Mouse (Mus musculus) gonadal fat pad, adult 2 months (tissue): ENCODE results near the gene Hilpda. TPM values are rescaled to one million over a fixed set of nuclear protein-coding genes. Genes with fewer than 3 reads are reported as not detected.

ENCODE experiments used
- DNase-seq: peaks from one replicate; pipeline ENCODE4 v3.0.0-alpha.2; 2012; ENCODE audit warnings: low read depth
- polyA plus RNA-seq: library from polyadenylated mRNA; depleted of rRNA; stranded (reverse); fragments of >200 nt; gene quantifications from 2 replicates; pipeline ENCODE4 v1.2.3, GENCODE M21; 2012

Hilpda gene
- polyA plus RNA-seq, 1 experiment, result 21.2 TPM

DNA sequence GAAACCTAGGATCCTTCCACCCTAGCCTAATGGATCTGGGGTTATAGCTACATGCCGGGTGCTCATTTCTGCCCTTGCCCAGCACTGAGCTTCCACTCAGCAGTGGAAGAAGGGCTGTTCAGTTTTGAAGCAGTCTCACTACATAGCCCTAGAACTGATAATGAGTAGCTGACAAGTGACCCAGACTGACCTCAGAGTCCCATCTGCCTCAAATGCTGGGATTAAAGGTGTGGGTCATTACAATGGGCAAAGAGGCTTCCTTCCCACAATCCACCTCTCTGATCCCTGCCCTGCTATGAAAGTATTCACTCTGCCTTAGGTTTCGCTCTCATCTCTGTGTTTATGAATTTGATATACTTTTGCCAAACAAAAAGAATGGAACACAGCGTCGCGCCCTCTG is 4.5 kb downstream of the Hilpda start:
- no peak for DNase-seq

DNA sequence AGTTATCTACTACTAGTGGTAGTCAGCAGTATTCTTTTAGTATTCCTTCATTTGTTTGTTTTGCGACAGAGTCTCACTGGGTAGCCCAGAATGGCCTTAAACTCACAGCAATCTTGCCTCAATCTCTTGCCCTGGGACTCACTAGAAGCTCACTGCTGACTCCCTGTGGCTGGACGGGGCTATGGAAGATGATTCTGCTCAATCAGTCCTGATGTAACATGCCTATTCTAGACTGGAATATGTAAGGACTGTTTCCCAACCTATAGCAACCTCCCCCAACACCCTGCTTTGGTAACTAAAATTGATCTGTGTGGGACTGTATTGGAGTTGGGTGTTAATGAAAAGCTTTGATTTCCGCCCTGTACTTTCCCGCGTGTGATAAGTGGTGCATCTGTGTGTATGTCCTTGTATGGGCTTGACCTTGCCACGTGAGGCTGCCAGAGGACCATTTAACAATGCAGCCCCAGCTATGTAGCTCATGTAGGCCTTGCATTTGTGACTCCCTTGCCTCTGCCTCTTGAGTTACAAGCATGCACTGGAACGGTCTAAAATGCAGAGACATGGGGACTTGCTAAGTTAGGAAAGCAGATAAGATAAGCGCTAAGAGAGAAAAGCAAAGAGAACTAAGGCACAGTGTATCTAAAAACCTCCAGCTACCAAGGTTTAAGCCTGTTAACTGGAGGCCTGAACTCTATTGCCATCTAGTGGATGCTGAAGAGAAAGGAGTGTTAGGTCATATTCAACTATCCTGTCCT is 6.4 kb downstream of the Hilpda start:
- no peak for DNase-seq

DNA sequence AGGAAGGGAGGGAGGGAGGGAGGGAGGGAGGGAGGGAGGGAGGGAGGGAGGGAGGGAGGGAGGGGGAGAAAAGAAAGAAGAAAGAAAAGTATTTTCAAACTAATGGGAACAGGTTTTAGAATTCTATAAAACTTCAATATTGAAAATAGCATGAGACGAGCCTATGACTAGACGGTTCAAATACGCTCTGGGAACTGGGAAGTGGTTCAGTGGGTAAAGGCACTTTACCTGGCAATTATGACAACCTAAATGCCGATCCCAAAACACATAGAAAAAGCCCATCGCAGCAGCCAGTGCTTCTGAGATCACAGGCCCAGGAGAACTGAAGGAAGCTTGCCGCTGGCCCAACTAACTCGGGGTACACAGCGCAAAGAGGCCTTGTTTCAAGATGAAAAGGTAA is 7.0 kb downstream of the Hilpda start, which contains the start of gene Fam71f2:
Gene Fam71f2 (plus strand): TSS at position 301 of the 400 bp plus-strand sequence.
- no peak for DNase-seq

DNA sequence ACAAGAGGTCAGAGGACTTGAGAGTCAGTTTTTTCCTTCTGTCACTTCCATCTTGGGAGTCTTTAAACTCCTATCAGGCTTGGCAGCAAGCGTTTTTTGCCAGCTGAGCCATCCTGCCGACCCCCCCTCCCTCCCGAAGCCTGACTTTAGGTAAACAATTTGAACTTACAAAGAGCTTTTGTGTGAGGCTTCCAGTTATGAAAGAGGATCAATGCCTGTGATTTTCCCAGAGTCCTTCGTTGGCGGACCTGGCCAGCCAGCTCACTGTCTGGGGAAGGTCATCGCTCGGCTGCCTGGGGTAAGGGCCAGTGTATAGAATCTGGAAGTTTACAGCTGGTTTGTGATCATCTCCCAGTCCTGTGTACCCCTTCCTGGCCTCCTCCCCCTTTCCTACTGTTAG is 8.4 kb downstream of the Hilpda start:
- DNase-seq, result no peak

DNA sequence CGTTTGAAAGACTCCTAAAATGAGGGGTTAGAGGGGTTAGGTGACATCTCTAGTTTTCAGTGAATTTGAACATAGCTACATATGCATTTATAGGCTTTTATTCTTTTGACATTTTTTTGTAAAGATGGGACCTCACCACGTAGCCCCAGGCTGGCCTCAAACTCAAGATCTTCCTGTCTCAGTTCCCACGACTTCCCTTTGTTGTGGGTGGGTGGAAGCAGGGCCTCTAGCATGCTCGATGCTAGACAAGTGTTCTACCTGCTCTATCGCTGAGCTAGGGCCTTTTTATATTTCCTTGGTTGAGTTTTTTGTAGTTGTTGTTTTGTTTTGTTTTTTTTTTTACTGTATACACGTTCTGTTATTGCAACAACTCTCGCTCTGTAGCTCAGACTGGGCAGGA is 14.6 kb downstream of the Hilpda start:
- no peak for DNase-seq

DNA sequence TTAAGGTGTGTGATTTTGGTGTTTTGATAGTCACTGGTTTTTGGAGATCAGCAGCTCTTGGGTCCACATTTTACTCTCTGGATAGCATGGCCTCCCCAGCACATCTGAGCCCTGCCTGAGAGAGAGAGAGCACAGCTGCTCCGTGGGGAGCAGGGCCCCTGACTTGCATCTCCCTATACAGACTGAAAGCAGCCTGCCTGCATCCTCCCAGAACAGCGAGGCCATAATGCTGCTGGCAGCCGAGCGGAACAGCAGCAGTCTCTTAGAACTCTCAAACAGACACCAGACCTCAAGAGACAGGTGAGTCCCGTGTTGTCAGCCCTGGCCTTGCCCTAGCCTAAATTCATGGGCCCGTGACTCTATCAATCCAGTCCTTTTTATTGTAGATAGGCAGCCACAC is 15.2 kb downstream of the Hilpda start:
- no peak for DNase-seq

DNA sequence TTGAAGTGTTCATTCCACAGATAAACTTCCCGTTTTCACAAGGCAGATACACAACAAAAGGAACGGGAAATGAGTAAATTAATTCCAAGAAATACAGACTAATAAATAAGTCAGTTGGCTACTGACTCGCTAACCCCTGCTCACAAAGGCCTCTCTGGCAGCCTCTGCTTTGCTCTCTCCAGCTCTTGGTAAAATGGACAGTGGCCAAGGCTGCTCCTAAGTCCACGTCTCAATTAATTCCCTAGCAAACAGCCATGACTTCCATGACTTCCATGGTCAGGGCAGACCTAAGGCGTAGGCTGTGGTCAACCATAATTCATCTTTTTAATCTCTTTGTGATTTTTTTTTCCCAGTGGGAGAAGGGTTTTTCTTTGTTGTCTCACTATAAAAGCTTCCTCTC is 15.7 kb downstream of the Hilpda start:
- DNase-seq, result no peak

- no peak for DNase-seq
Measured at GRCm38 (mm10) chr6:29288651-29289050, 16.4 kb downstream of the Hilpda start.

- DNase-seq, result no peak
Measured at GRCm38 (mm10) chr6:29299112-29299511, 26.8 kb downstream of the Hilpda start.

- no peak for DNase-seq
Measured at GRCm38 (mm10) chr6:29303251-29303650, 31.0 kb downstream of the Hilpda start.

GRCm38 (mm10) chr6:29303726-29304125 is 31.4 kb downstream of the Hilpda start:
- DNase-seq, result no peak

DNA sequence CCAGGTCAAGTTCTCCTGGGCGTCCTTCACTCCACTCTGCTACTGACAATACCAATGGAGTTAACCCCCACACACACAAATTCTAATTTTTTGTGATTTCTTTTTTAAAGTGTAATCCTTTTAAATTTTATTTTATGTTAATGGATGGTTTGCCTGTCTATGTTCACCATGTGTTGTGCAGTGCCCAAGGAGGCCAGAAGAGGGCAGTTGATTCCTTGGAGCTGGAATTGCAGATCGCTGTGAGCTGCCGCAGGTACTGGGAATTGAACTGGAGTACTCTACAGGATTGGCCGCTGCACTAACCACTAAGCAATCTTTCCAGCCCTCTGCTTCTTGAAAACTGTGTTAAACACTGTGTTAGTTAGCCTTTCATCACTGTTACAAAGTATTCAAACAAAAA is 33.2 kb downstream of the Hilpda start:
- no peak for DNase-seq

DNA sequence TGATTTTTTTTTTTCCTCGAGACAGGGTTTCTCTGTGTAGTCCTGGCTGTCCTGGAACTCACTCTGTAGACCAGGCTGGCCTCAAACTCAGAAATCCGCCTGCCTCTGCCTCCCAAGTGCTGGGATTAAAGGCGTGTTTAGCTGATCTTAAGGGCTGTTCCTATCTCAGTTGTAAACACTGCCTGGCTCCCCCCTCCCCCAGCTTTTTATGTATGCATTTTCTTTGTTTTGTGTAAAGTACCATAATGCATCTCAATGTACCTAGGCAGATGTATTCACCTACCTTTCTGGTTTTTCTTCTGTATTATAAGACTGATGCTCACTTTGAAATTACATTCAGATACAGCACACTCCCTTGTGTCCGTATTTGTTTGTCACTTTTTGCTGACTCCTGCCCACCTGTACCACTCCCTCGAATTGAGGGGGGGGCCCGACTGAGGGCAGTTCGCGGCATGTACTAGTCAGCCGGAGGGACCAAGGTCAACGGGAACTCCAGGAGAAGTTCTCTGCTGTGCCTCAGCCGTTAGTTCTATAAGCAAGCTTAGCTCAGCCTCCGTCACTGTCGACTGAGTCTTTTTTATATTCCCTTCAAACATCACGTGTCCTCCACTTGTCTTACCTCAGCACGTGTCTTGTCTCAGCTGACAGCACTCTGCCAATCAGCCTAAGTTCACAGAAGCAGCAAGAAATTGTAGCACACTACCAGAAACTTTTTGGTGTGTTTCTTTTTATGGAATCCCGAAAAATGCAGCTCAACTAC is 36.7 kb downstream of the Hilpda start:
- no peak for DNase-seq

GRCm38 (mm10) chr6:29313690-29314202 is 41.5 kb downstream of the Hilpda start:
- no peak for DNase-seq

- DNase-seq, result no peak
Measured at GRCm38 (mm10) chr6:29317286-29317685, 45.0 kb downstream of the Hilpda start.

DNA sequence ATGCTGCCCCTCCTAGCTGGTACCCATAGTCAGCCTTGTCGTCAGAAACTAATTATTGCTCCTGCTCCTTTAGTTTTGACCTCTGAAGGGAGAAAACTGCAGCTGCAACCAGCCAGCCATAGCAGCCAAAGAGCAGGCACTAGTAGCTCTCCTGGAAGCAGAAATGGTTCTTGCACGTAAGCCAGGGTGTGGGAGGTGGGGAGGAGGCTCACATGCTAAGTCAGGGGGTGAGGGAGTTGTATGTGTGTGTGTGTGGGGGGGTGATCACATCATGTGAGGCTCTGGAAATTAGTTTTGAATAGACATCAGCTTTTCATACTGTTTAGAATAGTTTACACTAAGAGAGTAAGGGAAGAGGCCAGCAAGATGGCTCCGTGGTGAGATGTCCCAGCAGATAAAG is 45.7 kb downstream of the Hilpda start:
- DNase-seq, result no peak

GRCm38 (mm10) chr6:29318879-29319278 is 46.6 kb downstream of the Hilpda start, which contains the start of gene Fam71f1:
Gene Fam71f1, plus strand, starts transcription at chr6:29319140.
- no peak for DNase-seq

GRCm38 (mm10) chr6:29321586-29321985 is 49.3 kb downstream of the Hilpda start:
- DNase-seq, result no peak

- no peak for DNase-seq
Measured at GRCm38 (mm10) chr6:29322147-29322546, 49.9 kb downstream of the Hilpda start.

DNA sequence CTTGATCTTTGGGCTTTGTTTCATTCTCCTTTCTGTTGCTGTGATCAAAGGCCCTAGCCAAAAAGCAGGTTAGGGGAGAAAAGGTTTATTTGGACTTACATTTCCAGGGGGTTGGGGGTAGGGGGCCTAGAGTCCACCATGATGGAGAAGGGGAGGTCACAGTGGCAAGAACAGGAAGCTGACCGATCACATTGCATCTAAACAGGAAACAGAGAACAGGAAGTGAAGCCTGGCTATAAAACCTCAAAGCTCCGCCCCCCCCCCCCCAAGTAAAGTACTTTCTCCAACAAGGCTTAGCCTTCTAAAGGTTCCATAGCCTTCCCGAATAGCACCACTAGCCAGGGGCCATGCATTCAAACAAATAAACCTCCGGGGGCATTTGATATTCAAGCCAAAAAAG is 50.4 kb downstream of the Hilpda start:
- no peak for DNase-seq
